Mouse (Mus musculus) urinary bladder, postnatal 25 days (tissue): ENCODE results near the gene Csrp1.

Source experiments
- DNase-seq: peaks from one replicate; pipeline ENCODE4 v3.0.0; 2022; ENCODE audit warnings: low spot score

The Csrp1 gene

DNA sequence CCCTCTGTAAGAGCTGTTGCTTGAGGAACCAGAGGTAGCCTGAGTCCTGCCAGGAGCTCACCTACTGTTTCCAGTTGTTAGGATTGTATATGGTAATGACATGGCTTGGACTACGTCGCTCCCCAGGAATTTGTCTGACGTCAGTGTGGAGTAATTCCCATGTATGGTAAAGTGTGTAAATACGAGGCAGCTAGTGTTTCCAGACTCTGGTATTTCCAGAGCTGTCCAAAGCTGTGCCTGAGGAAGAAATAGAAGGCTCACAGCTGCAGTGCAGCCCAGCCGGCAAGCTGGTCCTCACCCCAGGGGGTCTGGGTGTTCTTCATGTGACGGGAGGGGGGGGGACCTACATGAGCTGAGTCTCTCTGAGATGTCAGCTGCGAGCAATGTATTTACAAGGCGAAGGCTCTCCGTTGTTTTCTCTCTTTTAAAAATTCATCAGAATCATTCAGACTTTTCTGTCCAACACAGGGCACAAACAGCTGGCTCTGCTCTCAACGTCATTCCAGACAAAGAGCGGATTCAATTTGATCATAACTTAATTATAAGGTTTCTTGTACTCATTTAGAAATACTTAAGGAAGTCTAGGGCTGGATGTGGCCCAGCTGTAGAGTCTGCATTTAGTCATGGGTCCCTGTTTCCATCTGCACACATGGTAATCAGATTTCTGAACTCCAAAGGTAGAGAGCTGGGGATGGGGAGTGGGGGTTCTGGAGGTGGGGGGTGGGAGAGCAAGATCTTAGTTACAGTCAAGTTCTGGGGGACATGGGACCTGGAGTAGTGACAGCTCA lies 12.2 kb downstream of the Csrp1 start:
- no peak for DNase-seq

GRCm38 (mm10) chr1:135734225-135734937 lies 14.5 kb downstream of the Csrp1 start:
- DNase-seq = peak; percentile 33

GRCm38 (mm10) chr1:135735460-135735859 lies 15.6 kb downstream of the Csrp1 start:
- no peak for DNase-seq

GRCm38 (mm10) chr1:135744987-135745386 lies 25.1 kb downstream of the Csrp1 start:
- no peak for DNase-seq

DNA sequence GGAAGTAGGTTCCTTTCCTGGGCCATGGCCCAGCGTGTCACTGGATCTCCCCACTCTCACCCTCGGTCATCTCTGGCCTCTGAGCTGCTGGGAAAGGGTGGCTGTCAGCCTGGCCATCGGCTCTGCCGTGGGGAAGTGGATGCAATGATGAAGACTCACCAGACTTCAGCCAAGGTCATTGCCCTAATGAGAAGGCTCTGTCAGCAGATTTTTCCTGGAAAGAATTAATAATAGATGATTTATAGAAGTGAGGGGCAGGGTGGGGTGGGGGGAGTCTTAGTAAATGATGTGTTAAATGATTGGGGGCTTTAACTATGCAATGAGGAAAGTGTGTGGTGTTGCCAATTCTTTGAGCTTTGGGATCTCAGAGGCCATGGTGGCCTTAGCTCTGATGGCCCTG lies 26.4 kb downstream of the Csrp1 start:
- no peak for DNase-seq

- peak; percentile 93 for DNase-seq
These were observed 33.0 kb downstream of the Csrp1 start for GRCm38 (mm10) chr1:135752737-135753348.

GRCm38 (mm10) chr1:135755287-135755686 lies 35.4 kb downstream of the Csrp1 start:
- DNase-seq = no peak

- no peak for DNase-seq
These were observed 36.1 kb downstream of the Csrp1 start for GRCm38 (mm10) chr1:135755913-135756312.

- DNase-seq = no peak
These were observed 37.4 kb downstream of the Csrp1 start for GRCm38 (mm10) chr1:135757287-135757686.

- DNase-seq = no peak
These were observed 39.8 kb downstream of the Csrp1 start for GRCm38 (mm10) chr1:135759685-135760084.

DNA sequence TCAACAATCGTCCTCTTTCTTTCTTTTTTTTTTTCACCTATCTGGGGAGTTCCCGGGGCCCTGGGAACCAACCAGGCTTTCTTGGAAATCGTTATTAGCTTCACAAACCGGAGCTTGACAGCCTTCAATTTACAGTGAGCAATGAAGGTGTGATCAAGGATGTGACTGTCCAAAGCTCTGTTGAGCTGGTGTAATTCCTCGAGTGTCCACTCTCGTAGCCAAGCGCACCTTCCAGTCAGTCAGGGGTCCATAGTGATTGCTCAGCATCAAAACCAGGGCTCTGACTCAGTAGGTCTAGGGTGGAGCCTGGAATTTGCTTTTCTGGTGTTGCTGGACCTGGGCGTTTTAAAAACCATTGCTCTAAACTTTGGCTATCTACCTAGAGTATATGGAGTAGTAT lies 40.4 kb downstream of the Csrp1 start:
- no peak for DNase-seq

DNA sequence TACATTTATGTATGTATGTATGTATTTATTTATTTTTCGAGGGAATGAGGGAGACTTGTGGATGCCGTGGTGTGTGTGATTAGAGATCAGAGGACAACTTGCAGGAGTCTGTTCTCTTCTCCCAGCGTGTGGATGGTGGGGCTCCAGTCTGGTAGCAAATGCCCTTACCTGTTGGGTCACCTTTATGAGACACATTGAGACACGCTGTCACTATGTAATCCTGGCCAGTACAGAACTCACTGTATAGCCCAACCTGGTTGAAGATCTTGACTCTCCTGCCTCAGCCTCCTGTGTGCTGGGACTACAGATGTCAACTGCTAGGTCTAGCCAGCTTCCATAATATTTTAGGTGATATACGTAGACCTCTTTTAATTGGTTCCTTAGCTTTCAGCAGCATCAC lies 41.9 kb downstream of the Csrp1 start:
- no peak for DNase-seq

- no peak for DNase-seq
These were observed 43.8 kb downstream of the Csrp1 start for GRCm38 (mm10) chr1:135763503-135764205.

- DNase-seq = no peak
These were observed 44.3 kb downstream of the Csrp1 start for GRCm38 (mm10) chr1:135764206-135764528.

DNA sequence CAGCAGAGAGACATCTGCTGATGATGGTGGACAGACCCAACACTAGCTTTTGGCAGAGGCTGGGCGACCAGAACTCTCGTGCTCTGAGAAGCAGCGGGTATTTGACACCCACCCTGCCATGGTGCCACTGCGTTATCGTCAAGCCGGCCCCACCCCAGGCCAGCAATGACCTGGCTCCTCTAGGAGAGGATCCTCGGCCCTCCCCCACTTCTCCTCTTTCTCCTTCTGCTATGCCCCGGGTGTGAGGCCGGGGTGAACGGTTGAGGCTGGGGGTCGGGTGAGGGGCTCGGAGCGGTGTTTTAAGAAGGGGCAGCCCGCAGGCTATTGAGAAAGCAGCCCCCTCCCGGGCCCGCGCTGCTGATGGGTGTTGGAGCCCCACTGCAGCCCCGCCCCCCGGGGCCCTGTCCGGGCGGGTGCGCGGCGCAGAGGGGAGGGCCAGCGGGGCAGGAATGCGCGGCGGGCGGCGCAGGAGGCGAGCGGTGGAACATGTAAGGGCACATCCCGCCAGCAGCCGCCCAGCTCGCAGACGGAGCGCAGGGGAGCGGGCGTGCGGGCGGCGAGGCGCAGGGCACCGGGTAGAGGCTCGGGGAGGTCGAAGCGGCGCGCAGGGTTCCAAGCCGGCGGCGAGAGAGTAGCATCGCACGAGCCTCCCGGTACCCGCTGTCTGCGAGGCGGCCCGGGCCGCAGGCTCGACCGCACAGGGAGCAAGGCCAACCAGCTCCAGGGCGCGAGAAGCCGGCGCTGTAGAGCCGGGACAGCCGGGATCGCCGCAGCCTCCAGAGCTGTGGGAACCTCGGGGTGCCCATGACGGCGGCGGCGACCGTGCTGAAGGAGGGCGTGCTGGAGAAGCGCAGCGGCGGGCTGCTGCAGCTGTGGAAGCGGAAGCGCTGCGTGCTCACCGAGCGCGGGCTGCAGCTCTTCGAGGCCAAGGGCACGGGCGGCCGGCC lies 46.1 kb downstream of the Csrp1 start, which contains the start of gene Phlda3:
Phlda3 (plus strand) TSS at position 475 of the 947 bp plus-strand sequence.
- peak; percentile 83 for DNase-seq

- no peak for DNase-seq
These were observed 46.9 kb downstream of the Csrp1 start for GRCm38 (mm10) chr1:135766592-135767306.

GRCm38 (mm10) chr1:135767324-135767890 lies 47.5 kb downstream of the Csrp1 start:
- DNase-seq = no peak

GRCm38 (mm10) chr1:135768400-135768799 lies 48.5 kb downstream of the Csrp1 start:
- DNase-seq = no peak

- DNase-seq = no peak
These were observed 50.4 kb downstream of the Csrp1 start for GRCm38 (mm10) chr1:135770237-135770636.

GRCm38 (mm10) chr1:135770896-135771572 lies 51.2 kb downstream of the Csrp1 start:
- DNase-seq = peak; percentile 53
